Comparison of ENCODE assay signal across 14 mouse cellular contexts in genomic region chr2:27327886-27328285, GRCm38 (mm10).
DNase-seq lines count a peak whose midpoint lies in the region; ATAC-seq and TF ChIP-seq lines count a peak whose summit lies in the region.
"Had no signal": no experiment of that assay in that cellular context is flagged by ENCODE, and none has a peak within 500 bp of the region (broad histone marks: within the 10 kb centered on the region; RNA-seq: fewer than 3 reads in every experiment).

No protein-coding gene starts in this region.

- DNase-seq in adrenal gland, postnatal 14 days, result peak; percentile 33
- no peak for DNase-seq in adrenal gland, adult 18-20 months (ENCODE audit: low spot score in 2 of 2)
- DNase-seq in testis, postnatal 14 days (ENCODE audit: low spot score), result no peak
- no peak for DNase-seq in frontal cortex, postnatal 14 days (ENCODE audit: low spot score in 2 of 2)
- DNase-seq: cerebellum, adult 8-10 months; gastrocnemius, postnatal 10 days; midbrain, embryonic 14.5 days had no signal

- no peak overlapping the region for H3K4me3 ChIP-seq in intestine, embryonic 16.5 days (ENCODE audit: low read length)
- no peak overlapping the region for H3K4me3 ChIP-seq in intestine, embryonic 15.5 days (replicated peaks)
- H3K4me3 ChIP-seq in testis, adult 2 months (ENCODE audit: control insufficient read depth, low read depth, low read length), result no peak overlapping the region
- no peak overlapping the region for H3K4me3 ChIP-seq in stomach, embryonic 15.5 days (replicated peaks)
- H3K4me3 ChIP-seq: liver, embryonic 15.5 days had no signal

- no peak for TF ChIP-seq POLR2A in testis, adult 2 months (IDR thresholded peaks at IDR 0.05; ENCODE audit: control insufficient read depth, low read depth, low read length)

- H3K4me1 ChIP-seq in intestine, embryonic 16.5 days (ENCODE audit: control insufficient read depth, insufficient read depth, low read length), result peaks cover 48% of the 10 kb centered on the region
- H3K4me1 ChIP-seq in intestine, embryonic 15.5 days (replicated peaks), result peaks cover 44% of the 10 kb centered on the region
- peaks cover 5% of the 10 kb centered on the region for H3K4me1 ChIP-seq in testis, adult 2 months (ENCODE audit: control insufficient read depth, insufficient read depth, low read length)
- H3K4me1 ChIP-seq in stomach, embryonic 15.5 days, result peaks cover 50% of the 10 kb centered on the region

- no peak overlapping the region for H3K9ac ChIP-seq in intestine, embryonic 16.5 days (ENCODE audit: low read depth, low read length)
- H3K9ac ChIP-seq in intestine, embryonic 15.5 days, result no peak overlapping the region
- H3K9ac ChIP-seq in stomach, embryonic 15.5 days, result no peak overlapping the region
- H3K9ac ChIP-seq: liver, embryonic 15.5 days had no signal

- H3K27me3 ChIP-seq in intestine, embryonic 16.5 days (replicated peaks; ENCODE audit: control insufficient read depth, insufficient read depth, low read length), result no peaks in the 10 kb centered on the region
- no peaks in the 10 kb centered on the region for H3K27me3 ChIP-seq in intestine, embryonic 15.5 days (replicated peaks)
- no peaks in the 10 kb centered on the region for H3K27me3 ChIP-seq in testis, adult 2 months (ENCODE audit: control insufficient read depth, insufficient read depth, low read length)
- no peaks in the 10 kb centered on the region for H3K27me3 ChIP-seq in stomach, embryonic 15.5 days (replicated peaks)
- H3K27me3 ChIP-seq: liver, embryonic 15.5 days had no signal

- H3K4me2 ChIP-seq in intestine, embryonic 16.5 days (ENCODE audit: low read depth, low read length), result no peak overlapping the region
- H3K4me2 ChIP-seq in intestine, embryonic 15.5 days (replicated peaks), result no peak overlapping the region
- no peak overlapping the region for H3K4me2 ChIP-seq in stomach, embryonic 15.5 days
- H3K4me2 ChIP-seq: liver, embryonic 15.5 days had no signal

- no peaks in the 10 kb centered on the region for H3K9me3 ChIP-seq in intestine, embryonic 16.5 days (ENCODE audit: control insufficient read depth, low read length)
- H3K9me3 ChIP-seq in intestine, embryonic 15.5 days, result no peaks in the 10 kb centered on the region
- H3K9me3 ChIP-seq in stomach, embryonic 15.5 days, result no peaks in the 10 kb centered on the region
- H3K9me3 ChIP-seq: liver, embryonic 15.5 days had no signal

- H3K27ac ChIP-seq in intestine, embryonic 16.5 days (ENCODE audit: low read length), result no peak overlapping the region; the same call in 1 of the 2 replicates
- H3K27ac ChIP-seq in intestine, embryonic 15.5 days, result no peak overlapping the region
- peak overlapping the region; percentile 19; the same call in 1 of the 2 replicates for H3K27ac ChIP-seq in testis, adult 2 months (ENCODE audit: control insufficient read depth, insufficient read depth, low read depth, low read length)
- peak overlapping the region; percentile 16; the same call in 1 of the 2 replicates for H3K27ac ChIP-seq in stomach, embryonic 15.5 days

- no peak for TF ChIP-seq CTCF in testis, adult 2 months (IDR thresholded peaks at IDR 0.05; ENCODE audit: control insufficient read depth, insufficient read depth, insufficient replicate concordance, low read depth, low read length)

- no peaks in the 10 kb centered on the region for H3K36me3 ChIP-seq in intestine, embryonic 16.5 days (ENCODE audit: control insufficient read depth, insufficient read depth, low read length)
- no peaks in the 10 kb centered on the region; the same call in 1 of the 2 replicates for H3K36me3 ChIP-seq in intestine, embryonic 15.5 days
- H3K36me3 ChIP-seq in testis, adult 2 months (ENCODE audit: control insufficient read depth, insufficient read depth, low read length), result no peaks in the 10 kb centered on the region
- H3K36me3 ChIP-seq in stomach, embryonic 15.5 days, result no peaks in the 10 kb centered on the region
- H3K36me3 ChIP-seq: liver, embryonic 15.5 days had no signal

- peak; percentile 22; the same call in 1 of the 2 replicates for ATAC-seq in intestine, embryonic 16.5 days
- ATAC-seq in intestine, embryonic 15.5 days, result no peak
- ATAC-seq in stomach, embryonic 15.5 days (ENCODE audit: insufficient read depth, low FRiP score, low read depth), result no peak
- ATAC-seq: forebrain, embryonic 16.5 days; inflammation-experienced regulatory T-cells, adult 6 months had no signal

- WGBS in intestine, embryonic 16.5 days, result 67% methylated on average over 4 of the region's 4 CpGs
- WGBS in intestine, embryonic 15.5 days, result 60% methylated on average over 4 of the region's 4 CpGs
- WGBS in stomach, embryonic 15.5 days, result 78% methylated on average over 4 of the region's 4 CpGs

Comparison
In these comparisons a context has a peak if more than half of its experiments do, and no peak if none do; other contexts are left out.
1. H3K27ac ChIP-seq: peak in testis, adult 2 months (single experiment) and stomach, embryonic 15.5 days (single experiment); none in intestine, embryonic 16.5 days (single experiment) and intestine, embryonic 15.5 days (single experiment).